Mouse (Mus musculus) urinary bladder, postnatal 10 days (tissue): Measurements from ENCODE around the gene Rhbdl1.

Experiments used
- DNase-seq: peaks from one replicate; pipeline ENCODE4 v3.0.0; 2022; ENCODE audit warnings: low spot score

Rhbdl1 gene

DNA sequence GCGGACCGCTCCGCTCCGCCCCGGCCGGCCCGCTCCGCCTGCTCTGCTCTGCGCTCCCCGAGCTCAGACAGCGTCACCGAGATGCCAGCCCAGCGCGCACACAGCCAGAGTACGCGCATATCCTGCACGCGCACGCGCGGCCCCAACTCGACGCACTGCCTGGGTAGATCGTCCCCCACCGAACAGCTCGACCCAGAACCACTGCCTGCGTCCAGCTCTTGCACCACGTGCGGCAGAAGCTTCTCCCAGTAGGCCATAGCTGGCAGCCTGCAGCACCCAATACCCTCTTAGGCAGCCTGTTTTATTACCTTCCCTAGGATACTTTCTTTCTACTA is at the start of gene Rhbdl1:
Gene Rhbdl1 (minus strand): TSS at position 220 of the 335 bp plus-strand sequence.
- DNase-seq, result no peak

DNA sequence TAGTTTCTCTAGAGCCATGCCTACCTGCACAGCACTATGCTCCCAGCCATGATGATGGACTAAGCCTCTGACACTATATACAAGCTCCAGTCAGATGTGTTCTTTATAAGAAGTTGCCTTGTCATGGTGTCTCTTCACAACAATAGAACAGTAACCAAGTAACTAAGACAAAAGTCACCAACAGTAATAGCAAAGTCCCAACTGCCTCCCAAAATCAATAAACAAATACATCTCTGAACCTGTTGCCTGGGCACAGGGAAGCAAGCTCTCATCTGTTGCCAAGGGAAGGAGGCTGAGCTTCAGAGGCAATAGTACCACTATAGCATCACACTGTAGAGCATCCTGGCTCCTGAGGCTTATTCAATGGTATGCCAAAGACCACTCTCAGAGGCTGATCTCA is 49.7 kb upstream of the Rhbdl1 start:
- no peak for DNase-seq

DNA sequence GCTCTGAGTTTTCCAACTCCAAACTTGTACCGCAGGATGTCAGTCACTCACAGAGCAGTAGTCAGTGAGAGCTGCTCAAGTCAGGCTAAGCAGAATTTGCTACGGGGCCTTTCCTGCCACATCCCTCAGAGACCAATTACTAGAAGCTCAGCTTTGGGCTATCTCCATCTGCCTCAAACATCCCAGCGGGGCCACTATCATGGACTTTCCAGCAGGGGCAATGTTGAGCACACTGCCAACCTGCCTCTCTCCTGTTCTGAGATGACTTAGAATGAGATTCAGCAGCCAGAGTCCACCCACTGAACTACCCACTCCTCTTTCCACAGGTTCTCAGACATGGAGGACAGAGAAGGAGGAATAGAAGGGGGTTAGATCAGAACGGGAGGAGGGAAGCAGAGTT is 48.5 kb upstream of the Rhbdl1 start:
- DNase-seq, result no peak

DNA sequence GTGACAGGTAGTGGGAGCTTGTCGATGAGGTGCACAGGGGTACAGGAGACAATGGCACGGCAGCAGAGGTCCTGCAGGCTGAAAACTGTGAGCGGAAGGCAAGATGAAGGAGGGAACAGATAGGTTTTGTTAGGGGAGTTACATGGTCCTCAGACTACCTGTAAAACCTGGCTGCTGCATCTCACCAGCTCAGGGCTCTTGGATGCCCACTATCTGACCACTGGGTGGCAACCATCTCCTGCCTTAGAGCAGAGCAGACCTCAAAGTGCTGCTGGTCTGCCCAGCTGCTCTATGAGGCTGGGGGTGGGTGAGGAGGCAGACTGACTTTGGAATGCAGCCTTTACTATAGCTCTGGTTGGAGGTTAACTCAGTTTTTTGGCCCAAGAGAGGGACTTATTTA is 46.7 kb upstream of the Rhbdl1 start:
- no peak for DNase-seq

DNA sequence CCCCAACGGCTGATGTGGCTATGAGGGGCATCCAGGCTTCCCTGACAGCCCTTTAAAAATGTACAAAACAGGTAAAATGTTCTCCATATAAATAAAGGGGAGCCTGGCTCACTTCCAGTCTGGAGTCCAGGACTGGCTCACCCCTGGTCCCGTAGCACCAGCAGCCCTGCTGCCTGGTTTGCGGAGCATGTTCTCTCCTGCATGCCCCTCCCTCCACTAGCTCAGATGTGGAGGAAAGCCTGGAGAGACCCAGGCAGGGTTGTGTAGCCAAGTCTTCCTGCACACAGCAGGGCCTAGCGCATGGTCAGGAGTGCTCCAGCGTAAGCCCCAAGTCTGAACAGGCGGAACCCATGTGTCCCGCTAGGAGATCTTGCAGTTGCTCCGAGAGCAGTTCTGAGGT is 46.2 kb upstream of the Rhbdl1 start:
- DNase-seq, result no peak

DNA sequence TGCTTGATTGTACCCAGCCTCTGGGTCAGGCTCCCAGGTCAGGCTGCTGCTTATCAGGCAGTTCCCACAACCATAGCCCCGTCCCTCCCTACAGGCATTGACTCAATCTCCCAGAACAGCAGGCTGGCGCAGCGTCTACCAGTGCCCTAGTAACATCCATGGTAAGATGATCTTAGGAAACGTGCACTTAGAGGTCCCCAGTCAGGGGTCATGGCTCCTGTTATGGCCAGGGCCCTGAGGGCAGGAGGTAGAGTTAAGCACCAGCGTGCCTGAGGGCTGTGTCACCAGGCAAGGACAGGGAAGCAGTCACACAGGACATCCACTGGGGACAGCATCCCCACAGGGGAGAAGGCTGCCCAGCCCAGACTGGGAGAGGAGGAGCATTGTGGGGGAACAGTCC is 45.2 kb upstream of the Rhbdl1 start:
- DNase-seq, result no peak

DNA sequence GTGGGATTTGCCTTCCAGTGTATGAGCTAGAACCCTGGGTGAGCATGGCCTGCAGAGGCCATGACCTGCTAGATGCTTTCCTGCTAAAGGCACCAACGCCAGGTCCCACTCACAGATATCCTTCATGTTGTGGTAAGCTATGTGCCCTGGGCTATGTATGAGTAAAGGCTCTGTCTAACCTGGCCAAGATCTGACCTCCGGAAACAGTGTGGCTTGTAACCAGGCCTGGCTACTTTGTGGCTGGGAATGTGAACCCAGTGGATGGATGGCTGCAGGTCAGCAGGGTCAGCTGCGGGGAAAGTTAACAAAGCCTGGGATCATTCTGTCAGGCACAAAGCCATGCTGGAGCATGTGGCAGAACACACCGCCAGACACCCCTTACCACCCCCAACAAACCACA is 44.6 kb upstream of the Rhbdl1 start:
- no peak for DNase-seq

DNA sequence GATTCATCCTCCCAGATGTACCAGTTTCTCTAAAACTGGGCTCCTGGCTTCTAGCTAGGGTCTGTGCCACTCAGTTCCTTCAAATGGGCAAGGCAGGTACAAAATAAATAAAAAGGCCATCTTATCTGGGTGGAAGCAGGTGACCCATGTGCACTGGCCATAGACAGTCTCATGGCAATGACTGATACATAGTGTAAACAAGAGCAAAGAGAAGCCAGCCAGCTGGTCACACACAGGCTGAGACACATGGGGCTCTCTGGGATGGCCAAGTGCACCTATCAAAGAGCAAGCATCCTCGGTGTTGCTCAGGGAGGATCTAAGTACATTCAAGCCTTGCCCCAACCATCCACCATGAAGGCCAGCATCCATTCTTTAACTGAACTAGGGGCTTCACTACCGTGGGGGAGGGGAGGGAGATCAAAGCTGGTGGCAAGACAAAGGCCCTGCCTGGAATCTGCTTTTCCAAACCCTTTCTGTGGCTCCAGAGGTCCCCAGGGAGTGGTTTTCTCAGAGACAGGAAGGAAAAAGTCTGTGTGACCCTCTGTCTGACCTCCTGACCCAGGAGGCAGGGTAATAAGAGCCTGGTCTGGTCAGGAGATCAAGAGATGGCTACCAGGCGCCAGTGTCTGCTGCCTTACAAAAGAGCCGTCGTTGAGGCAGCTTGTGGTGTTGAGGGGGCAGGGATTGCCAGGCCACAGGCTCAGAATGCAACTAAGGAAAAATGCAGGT is 44.0 kb upstream of the Rhbdl1 start:
- DNase-seq, result no peak

DNA sequence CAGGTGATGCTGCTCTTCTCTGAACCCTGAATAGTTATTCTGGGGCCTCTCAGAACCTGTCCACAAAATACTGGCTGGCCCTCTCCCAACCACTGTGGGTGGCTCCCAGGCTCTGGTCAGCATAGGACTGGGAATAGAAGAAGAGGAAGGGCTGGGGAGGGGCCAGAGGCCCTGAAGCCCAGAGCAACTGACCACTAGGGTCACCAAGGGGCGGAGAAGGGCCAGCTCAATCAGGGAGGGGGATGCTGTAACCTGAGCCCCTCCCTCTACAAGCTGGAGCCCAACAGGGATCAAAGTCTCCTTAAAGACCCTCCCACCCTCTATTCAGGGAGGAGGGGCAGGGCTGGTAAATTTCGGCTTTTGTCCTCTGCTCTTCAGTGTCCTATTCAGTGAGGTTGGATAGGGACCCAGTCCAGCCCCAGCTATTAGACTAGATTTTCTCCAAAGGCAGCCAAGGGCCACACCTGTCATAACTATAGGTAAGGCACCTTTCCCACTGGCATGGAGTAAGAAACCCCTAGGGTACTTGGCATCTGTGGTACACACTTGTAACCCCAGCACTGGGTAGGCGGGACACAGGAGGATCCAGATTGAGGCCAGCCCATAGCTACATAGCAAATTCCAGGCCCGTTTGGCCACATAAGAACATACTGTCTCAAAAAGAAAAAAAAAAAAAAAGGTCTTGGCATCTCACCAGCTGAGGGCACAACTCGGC is 43.3 kb upstream of the Rhbdl1 start, which contains the start of gene Wfikkn1:
Gene Wfikkn1 (minus strand): TSS at position 663 of the 715 bp plus-strand sequence.
- DNase-seq, result no peak

DNA sequence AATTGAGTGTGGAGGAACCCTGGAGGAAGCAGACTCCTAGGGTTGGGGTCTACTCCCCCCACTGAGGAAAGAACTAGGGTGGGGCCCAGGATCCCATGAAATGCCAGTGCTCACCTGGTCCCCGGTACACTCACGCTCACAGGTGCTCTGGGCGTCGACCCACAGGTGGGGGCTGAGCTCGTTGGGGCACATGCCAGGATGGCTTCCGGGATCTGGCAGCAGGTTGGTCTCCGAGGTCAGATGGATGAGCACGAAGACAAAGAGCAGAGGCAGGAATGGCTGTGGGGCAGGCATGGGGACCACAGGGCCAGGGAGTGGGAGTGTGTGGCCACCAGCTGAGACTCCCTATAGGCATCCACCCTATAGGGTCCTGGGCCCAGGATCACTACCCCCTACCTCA is 42.7 kb upstream of the Rhbdl1 start:
- no peak for DNase-seq

DNA sequence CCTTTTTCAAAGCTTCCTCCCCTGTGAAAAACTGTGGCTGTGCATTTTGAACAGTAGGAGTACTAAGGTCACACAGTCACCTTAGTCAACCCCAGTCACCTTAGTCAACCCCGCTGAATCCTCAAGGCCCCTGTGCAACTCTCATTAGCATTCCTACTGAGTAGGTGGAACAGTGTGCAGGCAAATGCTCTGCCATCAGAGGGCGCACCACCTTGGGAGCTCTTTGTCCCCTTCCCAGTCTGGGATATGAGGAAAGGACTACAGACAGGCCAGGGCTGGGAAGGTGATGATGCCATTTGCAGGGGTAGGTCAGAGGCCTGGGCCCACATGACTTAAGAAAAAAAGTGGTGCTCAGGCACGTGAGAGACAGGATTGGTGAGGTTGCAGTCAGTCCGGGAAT is 42.2 kb upstream of the Rhbdl1 start:
- DNase-seq, result no peak

DNA sequence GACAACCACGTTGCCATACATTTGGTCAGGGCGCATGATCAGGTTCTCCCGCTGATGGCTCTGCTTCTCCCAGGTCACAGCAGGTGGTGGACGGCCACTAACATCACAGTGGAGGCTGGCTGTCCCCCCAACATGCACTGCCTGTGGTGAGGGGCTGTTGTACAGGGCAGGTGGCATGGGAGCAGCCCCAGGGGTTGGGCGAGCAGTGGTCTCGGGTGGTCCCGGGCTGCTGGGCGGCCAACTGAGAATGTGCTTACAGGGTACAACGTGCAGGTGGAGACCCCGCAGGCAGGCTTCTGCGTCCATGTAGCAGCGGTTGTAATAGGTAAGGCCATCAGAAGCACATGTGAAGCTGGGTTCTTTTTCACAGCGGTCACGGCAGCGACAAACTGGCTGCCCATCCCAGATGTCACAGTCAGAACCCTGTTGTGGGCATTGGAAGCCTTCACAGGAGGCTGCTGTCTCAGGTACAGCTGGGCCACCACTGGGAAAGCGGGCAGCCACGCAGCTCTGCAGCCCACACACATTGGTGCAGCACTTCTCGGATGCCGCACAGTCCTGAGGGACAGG is 41.6 kb upstream of the Rhbdl1 start:
- DNase-seq, result no peak

DNA sequence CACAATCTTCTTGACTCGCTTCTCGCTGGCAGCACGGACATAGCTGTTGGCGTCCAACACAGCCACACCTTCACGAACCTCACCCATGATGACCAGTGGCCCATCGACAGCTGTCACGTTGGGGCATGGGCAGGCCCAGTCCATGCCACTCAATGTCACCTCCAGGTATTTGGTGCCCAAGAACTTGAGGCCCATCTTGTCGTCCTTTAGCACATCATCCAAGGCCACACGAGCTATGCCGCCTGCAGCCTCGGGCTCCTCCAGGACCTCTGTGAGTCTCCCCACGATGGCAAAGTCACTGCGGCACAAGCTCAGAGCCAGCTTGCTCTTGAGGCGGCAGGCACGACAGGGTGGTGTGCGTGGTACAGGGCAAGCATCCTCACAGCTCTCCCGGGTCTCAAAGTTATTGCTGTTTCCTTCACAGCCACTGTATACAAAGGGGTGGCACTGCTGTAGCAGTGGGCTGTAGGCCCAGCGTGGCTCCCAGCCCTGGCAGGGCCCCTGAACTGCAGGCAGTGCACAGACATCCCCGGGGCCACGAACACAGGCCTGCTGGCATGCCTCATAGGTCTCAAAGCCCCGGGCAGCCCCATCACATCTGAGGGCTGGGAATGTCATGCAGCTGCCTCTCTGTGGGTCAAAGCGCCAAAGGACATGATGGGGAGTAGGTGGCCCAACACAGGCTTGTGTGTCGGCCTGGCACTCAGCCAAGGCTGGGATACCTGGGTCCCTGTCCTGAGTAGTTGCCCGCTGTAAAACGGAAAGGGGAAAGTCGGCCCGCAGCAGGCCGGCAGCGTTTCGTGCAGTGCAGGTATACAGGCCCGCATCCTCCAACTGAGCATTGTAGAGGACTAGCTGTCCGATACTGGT is 40.9 kb upstream of the Rhbdl1 start:
- no peak for DNase-seq

DNA sequence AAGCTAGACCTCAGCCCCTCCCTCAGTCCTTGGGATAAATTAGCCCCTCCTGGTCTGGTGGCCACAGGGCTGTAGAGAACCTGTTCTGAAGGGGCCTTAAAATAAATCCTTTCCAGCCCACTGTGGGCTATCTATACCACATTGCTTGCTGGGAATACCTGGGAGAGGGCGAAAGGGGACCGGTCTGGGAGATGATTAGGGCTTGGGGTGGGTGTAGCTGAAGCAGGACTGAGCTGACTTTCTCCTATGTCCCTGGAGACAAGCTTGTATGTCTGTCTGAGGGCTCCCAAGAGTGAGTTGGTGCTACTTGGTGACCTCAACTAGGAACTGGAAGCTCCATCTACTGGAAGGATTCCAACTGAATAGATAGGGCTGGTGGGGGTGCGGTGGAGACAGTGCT is 39.9 kb upstream of the Rhbdl1 start:
- DNase-seq, result no peak

DNA sequence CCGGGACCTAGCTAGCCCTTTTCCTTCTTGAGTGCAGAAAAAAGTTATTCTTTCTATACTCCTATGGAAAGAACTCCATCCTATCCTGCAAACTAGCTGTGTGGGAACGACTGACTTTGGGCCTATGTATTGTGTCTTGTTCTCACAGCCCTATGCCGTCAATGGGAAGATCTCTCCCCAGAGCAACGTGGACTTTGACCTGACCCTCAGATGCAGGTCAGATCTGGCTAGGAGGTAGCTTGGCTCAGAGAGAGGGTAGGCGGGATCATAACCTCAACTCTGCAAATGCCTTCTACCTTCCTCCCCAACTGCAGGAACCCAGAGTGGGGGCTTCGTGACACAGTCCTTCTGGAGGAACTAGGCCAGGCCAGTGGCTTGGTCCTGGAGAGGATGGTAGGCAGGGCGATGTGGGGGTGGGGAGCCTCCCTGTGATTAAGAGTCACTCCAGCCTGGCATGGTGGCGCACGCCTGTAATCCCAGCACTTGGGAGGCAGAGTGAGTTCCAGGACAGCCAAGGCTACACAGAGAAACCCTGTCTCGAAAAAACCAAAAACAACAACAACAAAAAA is 39.3 kb upstream of the Rhbdl1 start:
- DNase-seq, result no peak

DNA sequence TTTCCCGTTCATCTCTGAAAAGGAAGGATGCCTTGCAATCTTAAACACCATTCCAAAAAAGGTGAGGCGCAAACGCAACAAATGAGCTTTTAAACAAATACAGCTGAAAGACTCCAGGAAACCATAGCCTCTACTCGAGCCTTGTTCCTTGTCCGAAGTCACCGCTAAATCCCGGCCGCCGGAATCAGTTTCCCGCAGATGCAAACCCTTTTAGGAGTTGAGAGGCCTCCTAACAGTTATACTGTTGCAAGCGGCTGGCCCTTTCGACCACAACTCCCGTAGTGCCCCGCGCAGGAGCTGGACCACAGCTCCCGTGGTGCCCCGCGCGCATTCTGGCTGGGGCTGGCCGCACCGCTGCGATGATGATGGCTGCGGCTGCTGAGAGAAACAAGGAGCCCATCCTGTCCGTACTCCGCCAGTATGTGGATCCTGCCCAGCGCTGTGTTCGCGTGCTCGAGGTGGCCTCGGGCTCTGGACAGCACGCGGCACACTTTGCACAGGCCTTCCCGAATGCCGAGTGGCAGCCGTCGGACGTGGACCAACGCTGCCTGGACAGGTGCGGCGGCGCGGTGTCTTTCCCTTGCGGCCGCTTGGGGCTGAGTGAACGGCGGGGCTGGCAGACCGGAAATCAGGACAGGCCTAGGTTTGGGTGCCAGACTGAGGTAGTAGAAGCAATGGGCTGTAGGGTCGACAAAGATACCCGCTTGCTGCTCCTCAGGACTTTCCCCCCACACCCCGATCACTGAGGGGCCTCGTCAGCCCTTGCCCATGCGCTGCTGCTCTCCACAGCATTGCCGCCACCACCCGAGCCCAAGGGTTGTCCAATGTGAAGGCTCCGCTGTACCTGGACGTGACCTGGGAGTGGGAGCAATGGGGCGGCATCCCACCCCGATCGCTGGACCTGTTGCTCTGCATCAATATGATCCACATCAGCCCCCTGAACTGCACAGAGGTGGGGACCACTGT is 38.4 kb upstream of the Rhbdl1 start:
- DNase-seq, result peak; percentile 58

DNA sequence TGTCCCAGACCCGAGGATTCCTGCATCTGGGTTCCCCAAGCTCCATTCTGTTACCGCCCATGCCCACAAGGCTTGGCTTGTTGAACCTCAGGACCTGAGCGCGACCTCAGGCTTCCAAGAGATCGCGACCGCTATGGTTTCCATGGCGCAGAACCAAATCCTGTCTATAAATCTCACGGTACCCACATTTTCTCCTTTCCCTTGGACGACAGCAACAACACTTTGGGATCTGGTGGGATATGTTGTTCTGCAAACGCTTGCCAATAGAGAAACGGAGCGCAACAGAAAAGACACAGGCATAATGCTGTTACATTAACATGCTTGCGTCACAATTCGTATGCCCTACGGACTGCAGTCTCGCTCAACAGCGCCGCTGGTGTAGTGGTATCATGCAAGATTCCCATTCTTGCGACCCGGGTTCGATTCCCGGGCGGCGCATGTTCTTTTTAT is 37.7 kb upstream of the Rhbdl1 start, which contains the start of gene Mettl26:
Gene Mettl26 (plus strand): TSS at position 354 of the 450 bp plus-strand sequence.
- DNase-seq, result peak; percentile 79

DNA sequence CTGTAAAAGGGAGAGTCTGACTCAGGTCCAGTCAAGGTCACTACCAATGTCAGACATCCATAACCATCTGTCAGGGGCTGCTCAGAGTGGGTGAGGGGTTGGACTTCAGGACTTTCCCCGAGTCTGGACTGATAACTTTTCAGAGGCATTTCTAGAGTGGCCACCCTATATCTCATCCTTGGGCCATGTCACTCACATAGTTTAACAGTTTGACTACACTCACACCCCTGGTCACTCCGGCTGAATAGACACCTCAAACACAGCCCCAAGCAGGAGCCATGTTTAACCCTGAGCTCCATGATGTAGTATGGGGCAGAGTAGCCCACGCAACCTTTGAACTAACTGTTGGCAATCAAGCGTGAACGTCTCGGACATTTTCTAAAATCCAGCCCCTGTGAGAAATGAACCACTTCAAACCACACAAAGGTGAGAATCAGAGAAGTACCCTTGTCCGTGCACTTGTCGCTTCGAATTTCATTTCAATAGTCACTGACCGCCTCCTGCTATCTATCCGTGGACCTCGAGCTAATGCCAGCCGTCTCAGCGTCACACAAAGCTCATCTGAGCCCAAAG is 37.1 kb upstream of the Rhbdl1 start:
- no peak for DNase-seq

DNA sequence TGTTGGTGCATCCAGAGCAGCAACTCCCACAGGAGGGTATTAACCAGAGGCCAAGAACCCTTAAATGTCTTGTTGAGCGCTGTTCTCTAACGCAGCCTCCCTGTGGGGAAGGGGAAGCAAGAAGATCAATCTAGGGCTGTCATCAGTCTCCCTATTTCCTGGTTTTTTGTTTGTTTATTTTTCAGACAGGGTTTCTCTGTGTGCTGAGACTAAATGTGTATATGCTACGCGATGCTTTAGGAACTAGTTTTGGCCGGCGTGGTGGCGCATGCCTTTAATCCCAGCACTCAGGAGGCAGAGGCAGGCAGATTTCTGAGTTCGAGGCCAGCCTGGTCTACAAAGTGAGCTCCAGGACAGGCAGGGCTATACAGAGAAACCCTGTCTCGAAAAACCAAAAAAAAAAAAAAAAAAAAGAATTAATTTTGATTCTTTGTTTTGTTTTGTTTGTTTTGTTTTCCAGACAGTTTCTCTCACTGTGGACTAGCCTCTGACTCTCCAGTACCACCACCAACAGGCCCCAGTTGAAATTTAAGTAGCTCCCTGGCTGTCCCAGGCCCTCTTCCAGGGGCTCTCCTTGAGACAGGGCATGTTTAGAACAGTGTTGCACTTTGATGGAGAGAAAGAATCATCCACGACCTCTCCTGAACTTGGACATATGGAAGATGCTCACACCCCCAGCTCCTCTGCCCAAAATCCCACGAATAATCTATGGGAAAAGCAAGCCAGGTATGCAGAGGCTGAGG is 36.5 kb upstream of the Rhbdl1 start:
- DNase-seq, result no peak

DNA sequence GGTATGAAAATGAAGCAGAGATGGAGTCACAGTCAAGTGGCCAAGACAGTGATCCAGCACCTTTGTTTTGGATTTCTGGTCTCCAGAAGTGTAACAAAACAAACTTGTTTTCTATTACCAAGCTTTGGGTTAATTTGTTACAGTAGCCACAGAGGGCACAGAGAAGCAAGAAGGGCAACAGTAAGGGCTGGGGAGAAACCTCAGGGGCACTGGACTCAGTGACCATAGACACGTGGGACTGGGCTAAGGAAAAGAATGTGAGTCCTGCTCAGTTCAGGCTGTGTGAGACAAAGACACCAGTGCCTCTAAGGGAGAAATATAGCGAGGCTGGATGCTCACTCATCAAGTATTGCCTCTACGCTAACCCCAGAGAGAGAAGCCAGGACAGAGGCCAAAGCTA is 35.6 kb upstream of the Rhbdl1 start:
- DNase-seq, result no peak
